Mouse (Mus musculus) heart, adult 2 months (tissue): Measurements from ENCODE around the gene Hspa1a. TPM values are rescaled to one million over a fixed set of nuclear protein-coding genes. Genes with fewer than 3 reads are reported as not detected.
"Not testable (repeated sequence)": the region's sequence is repeated elsewhere in the genome, so short reads cannot be mapped to it uniquely, and the experiment has no call there.

Experiments used
- DNase-seq, 2 experiments: peaks; one replicate each; pipeline ENCODE4 v3.0.0; 2021
- H3K27ac ChIP-seq: fragments of 200-600 bp; 2 replicates; pipeline ENCODE4 v1.8.1; 2022
- H3K27me3 ChIP-seq: fragments of 200-500 bp; 2 replicates; pipeline ENCODE4 v1.6.1; 2012; ENCODE audit warnings: mild to moderate bottlenecking, low read length, inconsistent platforms, mixed read lengths; ENCODE audit not compliant: control insufficient read depth, insufficient read depth
- H3K36me3 ChIP-seq: fragments of 200-500 bp; 2 replicates; pipeline ENCODE4 v1.6.1; 2012; ENCODE audit warnings: low read length, inconsistent platforms; ENCODE audit not compliant: control insufficient read depth, insufficient read depth
- H3K4me1 ChIP-seq: fragments of 200-500 bp; 2 replicates; pipeline ENCODE4 v1.6.1; 2011; ENCODE audit warnings: low read length; ENCODE audit not compliant: control insufficient read depth, insufficient read depth
- H3K4me3 ChIP-seq: fragments of 200-600 bp; 2 replicates; pipeline ENCODE4 v1.8.1; 2022
- H3K79me2 ChIP-seq: fragments of 200-500 bp; replicated peaks from 2 replicates; pipeline ENCODE4 v1.6.1; 2012; ENCODE audit warnings: mild to moderate bottlenecking, inconsistent platforms, low read length, moderate library complexity, mixed read lengths; ENCODE audit not compliant: control insufficient read depth, insufficient read depth
- H3K9ac ChIP-seq: fragments of 200-500 bp; 2 replicates; pipeline ENCODE4 v1.6.1; 2012; ENCODE audit warnings: low read depth, mild to moderate bottlenecking, control low read depth, inconsistent platforms, low read length, mixed read lengths
- CTCF ChIP-seq: fragments of 200-600 bp; IDR thresholded peaks from 2 replicates; pipeline ENCODE4 v1.8.1; 2022; ENCODE audit warnings: antibody characterized with exemption, mild to moderate bottlenecking, moderate library complexity
- EP300 ChIP-seq: fragments of 200-500 bp; IDR thresholded peaks from 2 replicates; pipeline ENCODE4 v1.6.1; 2011; ENCODE audit warnings: low read depth, low read length, control low read depth; ENCODE audit not compliant: insufficient read depth
- POLR2A ChIP-seq: fragments of 200-500 bp; IDR thresholded peaks from 2 replicates; pipeline ENCODE4 v1.6.1; 2011; ENCODE audit warnings: mild to moderate bottlenecking, low read depth, low read length, control low read depth; ENCODE audit not compliant: insufficient read depth
- WGBS: fragments of 180-500 bp; shearing (Covaris S2); methylation state at CpG from one replicate; pipeline ENCODE4 v1.1.7; 2018; 5-methylcytosine and 5-hydroxymethylcytosine counted together
- intact Hi-C: fragments of 180-260 bp; cut with DNase I; formaldehyde crosslinking; loops from one replicate; pipeline ENCODE4 v1.15.1; 2025
- polyA plus RNA-seq: library from polyadenylated mRNA; depleted of rRNA; stranded (reverse); fragments of >200 nt; gene quantifications from 2 replicates; pipeline ENCODE4 v1.2.3, GENCODE M21; 2012
- total RNA-seq, 2 experiments: library from RNA; stranded (reverse); gene quantifications; 2 replicates each; pipeline ENCODE4 v1.2.3; 2021

The Hspa1a gene
- total and polyA plus RNA-seq, 3 experiments = 3.3 to 9.8 (median 5.9) TPM

DNA sequence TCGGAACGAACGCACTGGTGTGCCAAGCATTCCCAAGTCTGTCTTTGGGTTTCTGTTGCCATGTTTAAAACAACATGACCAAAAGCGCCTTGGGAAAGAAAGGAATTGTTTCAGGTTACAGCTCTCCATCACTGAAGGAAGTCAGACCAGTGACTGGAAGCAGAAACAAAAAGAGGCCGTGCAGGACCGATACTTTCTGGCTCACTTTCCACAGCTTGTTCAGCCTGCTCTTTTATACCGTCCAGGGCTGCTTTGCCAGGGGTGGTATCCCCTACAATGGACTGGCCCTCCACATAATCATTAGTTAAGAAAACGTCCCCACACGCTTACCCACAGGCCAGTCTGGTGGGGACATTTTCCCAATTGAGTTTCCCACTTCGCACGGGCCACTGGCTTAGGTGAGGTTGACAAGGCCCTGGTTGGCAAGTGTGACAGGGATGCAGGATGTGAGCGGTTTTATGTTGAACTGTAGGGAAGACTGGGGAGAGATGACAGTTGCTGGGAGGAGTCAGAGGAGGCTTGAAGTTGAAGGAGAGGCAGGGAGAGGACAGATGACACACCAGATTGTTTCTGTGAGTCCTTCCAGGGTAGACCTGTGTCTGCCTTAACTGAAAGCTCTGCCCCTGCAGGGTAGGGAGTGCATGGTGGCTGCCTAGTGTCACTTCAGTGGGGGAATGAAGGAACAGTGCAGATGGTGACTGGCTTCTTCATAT lies 30.4 kb upstream of the Hspa1a start:
- Histone ChIP-seq H3K27ac (0 out of 2 replicates have a peak overlapping the region, but pooled peaks have one; percentile 15), H3K36me3 (no peaks in the 10 kb centered on the region), H3K27me3 (no peaks in the 10 kb centered on the region), H3K79me2 (no peaks in the 10 kb centered on the region), H3K4me3 (no peak overlapping the region), H3K9ac (peak overlapping the region; percentile 85), H3K4me1 (peaks cover 10% of the 10 kb centered on the region)
- DNase-seq = peak in 1 of 2 experiments; percentile 18
- WGBS = 14% methylated on average over 12 of the region's 12 CpGs
- intact Hi-C loops = loop anchor here (5.0 kb wide), 1 partner anchor 240 kb away; the partner anchor contains the start of gene Ddx39b
- TF ChIP-seq CTCF = no peak
- no peak for TF ChIP-seq EP300
- TF ChIP-seq POLR2A = no peak

DNA sequence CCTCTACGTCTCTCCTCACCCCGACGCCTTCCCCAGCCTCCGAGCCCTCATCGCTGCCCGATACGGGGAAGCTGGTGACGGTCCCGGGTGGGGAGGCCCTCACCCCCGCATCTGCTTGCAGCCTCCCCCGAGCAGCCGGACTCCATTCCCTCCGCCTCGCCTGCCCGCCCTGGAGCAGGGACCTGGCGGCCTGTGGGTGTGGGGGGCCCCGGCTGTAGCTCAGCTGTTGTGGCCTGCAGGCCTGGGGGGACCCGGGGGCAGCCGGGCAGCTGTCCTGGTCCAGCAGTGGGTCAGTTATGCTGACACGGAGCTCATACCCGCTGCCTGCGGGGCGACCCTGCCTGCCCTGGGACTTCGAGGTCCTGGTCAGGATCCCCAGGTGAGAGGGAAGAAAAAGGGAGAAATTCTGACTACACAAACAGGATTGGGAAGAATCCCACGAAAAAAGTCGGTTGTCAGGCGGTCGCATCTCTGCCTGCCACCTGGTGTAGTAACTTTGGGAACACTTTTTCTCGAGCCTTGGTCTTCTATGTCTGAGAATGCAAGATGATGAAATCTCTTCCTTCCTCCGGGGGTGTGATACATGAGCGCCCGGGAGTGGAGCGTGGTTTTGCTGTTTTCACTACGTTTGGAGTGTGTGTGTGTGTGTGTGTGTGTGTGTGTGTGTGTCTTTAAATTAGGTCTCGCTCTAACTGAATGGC lies 29.6 kb upstream of the Hspa1a start:
- Histone ChIP-seq H3K4me3 (peak overlapping the region; percentile 78), H3K36me3 (no peaks in the 10 kb centered on the region), H3K9ac (peak overlapping the region; percentile 85), H3K79me2 (no peaks in the 10 kb centered on the region), H3K27me3 (no peaks in the 10 kb centered on the region), H3K4me1 (peaks cover 10% of the 10 kb centered on the region), H3K27ac (peak overlapping the region; percentile 100)
- DNase-seq = no peak
- intact Hi-C loops = loop anchor here (2.0 to 5.0 kb wide), 2 partner anchors 21 to 241 kb away; partner anchors contain the start of genes Ddx39b and Lsm2
- TF ChIP-seq CTCF = no peak
- TF ChIP-seq POLR2A = no peak
- no peak for TF ChIP-seq EP300
- WGBS = 2% methylated on average over 35 of the region's 35 CpGs

DNA sequence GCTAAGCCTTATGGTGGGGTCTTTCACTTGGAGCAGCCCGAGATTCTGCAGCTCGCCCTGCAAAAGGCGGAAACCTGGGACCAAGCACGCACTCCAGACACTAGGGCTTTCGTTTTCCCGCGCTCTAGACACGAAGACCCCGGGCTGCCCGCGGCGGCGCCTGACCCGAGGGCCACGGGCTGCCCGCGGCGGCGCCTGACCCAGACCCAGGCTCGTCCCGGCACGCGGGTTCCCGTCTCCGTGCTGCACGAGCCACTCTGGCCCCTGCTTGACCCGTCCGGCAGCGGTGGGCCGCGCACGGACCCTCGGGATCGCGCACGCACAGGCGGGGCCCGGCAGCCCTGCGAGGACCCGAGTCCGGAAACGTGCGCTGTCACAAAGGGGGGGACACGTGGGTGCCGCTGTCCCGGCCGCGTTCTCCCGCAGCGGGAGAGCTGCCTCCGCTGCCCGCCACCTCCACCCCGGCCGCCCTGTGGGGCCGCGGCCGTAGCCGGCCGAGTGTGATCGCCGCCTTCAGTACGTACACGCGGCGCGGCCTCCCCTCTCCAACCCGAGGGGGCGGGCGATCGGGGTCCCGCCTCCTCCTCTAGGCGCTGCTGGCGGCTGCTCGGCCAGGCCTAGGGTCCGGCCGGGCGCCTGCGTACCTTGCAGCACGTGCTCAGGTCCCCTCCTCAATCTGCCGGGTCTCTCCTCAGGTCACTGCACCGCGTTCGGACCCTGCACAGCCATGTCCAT lies 28.9 kb upstream of the Hspa1a start, which contains the start of gene Vars:
Vars (plus strand) TSS at position 271 of the 735 bp plus-strand sequence.
- DNase-seq = peak; percentile 93 to 95
- Histone ChIP-seq H3K4me1 (peaks cover 10% of the 10 kb centered on the region), H3K9ac (peak within 1 kb of the TSS; percentile 85), H3K36me3 (no peaks in the 10 kb centered on the region), H3K4me3 (peak within 1 kb of the TSS; percentile 78), H3K27ac (peak within 1 kb of the TSS; percentile 100), H3K79me2 (no peaks in the 10 kb centered on the region), H3K27me3 (no peaks in the 10 kb centered on the region)
- TF ChIP-seq CTCF (no peak), POLR2A (0 out of 2 replicates have a peak, but pooled peaks have one; percentile 37), EP300 (0 out of 2 replicates have a peak, but pooled peaks have one; percentile 24)
- WGBS = under 1% methylated on average over 79 of the region's 83 CpGs
- intact Hi-C loops = loop anchor here (2.0 to 5.0 kb wide), 2 partner anchors 20 to 241 kb away; partner anchors contain the start of genes Ddx39b and Lsm2

DNA sequence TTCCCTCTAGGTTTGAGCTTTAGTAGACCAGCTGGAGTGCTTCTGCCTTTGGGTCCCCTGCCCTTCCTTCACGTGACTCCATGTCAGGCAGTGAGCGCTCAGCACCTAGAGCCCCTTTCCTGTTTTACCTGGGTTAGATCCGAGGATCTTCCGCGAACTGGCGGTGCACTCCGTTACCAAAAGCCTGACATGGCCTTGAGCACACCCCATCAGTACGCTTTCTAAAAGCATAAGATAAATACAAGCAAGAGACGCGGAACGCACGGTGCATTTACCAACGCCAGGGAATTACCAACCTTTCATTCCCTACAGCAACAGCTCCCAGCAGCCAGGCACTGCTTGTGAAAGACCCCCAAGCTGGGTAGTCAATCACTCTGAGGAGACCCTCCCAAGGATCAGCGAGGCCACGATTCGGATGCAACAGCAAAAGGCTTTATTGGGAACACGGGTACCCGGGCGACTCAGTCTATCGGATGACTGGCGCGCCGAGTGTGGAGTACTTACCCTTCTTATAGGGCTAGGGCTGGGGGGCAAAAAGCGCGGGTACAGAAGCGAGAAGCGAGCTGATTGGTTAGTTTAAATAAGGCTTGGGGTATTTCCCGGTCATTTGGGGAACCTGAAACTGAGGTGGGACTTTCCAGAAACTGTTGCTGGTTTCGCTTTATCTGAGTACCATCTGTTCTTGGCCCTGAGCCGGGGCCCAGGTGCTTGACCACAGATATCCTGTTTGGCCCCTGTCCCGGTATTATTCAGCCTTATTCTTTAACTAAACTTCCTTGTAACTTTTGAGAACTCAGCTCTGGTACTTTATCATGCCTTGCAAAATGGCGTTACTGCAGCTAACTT lies 28.1 kb upstream of the Hspa1a start:
- 8% methylated on average over 30 of the region's 32 CpGs for WGBS
- H3K4me1 ChIP-seq = peaks cover 10% of the 10 kb centered on the region
- H3K79me2 ChIP-seq, H3K27me3 ChIP-seq, H3K36me3 ChIP-seq: not testable (repeated sequence)
- DNase-seq = peak in 1 of 2 experiments; percentile 29
- intact Hi-C loops = loop anchor here (2.0 to 5.0 kb wide), 2 partner anchors 19 to 242 kb away; partner anchors contain the start of genes Ddx39b and Lsm2
- H3K27ac ChIP-seq = peak overlapping the region; percentile 100
- H3K9ac ChIP-seq = peak overlapping the region; percentile 85
- H3K4me3 ChIP-seq = peak overlapping the region; percentile 78
